Mouse (Mus musculus) midbrain, embryonic 16.5 days (tissue): Measurements from ENCODE around the gene Palm2. TPM values are rescaled to one million over a fixed set of nuclear protein-coding genes. Genes with fewer than 3 reads are reported as not detected.

Experiments
- ATAC-seq: fragments of 200-750 bp; cut with Nextera tagmentation; 2 replicates; pipeline ENCODE4 v1.8.0; 2017; ENCODE audit warnings: moderate TSS enrichment
- H3K27ac ChIP-seq: fragments of 300-500 bp; sonication (generic); 2 replicates; pipeline ENCODE4 v1.5.1; 2014; ENCODE audit warnings: mild to moderate bottlenecking, low read length, mixed read lengths
- H3K27me3 ChIP-seq: fragments of 300-500 bp; sonication (generic); 2 replicates; pipeline ENCODE4 v1.6.1; 2014; ENCODE audit warnings: low read depth, low read length, mixed read lengths; ENCODE audit not compliant: control insufficient read depth, insufficient read depth
- H3K36me3 ChIP-seq: fragments of 300-500 bp; sonication (generic); 2 replicates; pipeline ENCODE4 v1.6.1; 2014; ENCODE audit warnings: mild to moderate bottlenecking, low read length, moderate library complexity, mixed read lengths; ENCODE audit not compliant: control insufficient read depth, insufficient read depth
- H3K4me1 ChIP-seq: fragments of 300-500 bp; sonication (generic); 2 replicates; pipeline ENCODE4 v1.6.1; 2014; ENCODE audit warnings: mild to moderate bottlenecking, low read length, mixed read lengths; ENCODE audit not compliant: control insufficient read depth, insufficient read depth
- H3K4me2 ChIP-seq: fragments of 300-500 bp; sonication (generic); 2 replicates; pipeline ENCODE4 v1.6.1; 2014; ENCODE audit warnings: mild to moderate bottlenecking, low read length, mixed read lengths
- H3K4me3 ChIP-seq: fragments of 300-500 bp; sonication (generic); 2 replicates; pipeline ENCODE4 v1.5.1; 2014; ENCODE audit warnings: low read depth, mild to moderate bottlenecking, low read length, moderate library complexity, mixed read lengths
- H3K9ac ChIP-seq: fragments of 300-500 bp; sonication (generic); 2 replicates; pipeline ENCODE4 v1.6.1; 2014; ENCODE audit warnings: low read depth, low read length, mixed read lengths
- H3K9me3 ChIP-seq: fragments of 300-500 bp; sonication (generic); replicated peaks from 2 replicates; pipeline ENCODE4 v1.6.1; 2014; ENCODE audit warnings: mild to moderate bottlenecking, low read length, mixed read lengths; ENCODE audit not compliant: control insufficient read depth, poor library complexity, severe bottlenecking
- WGBS: fragments of 180-500 bp; shearing (Covaris S2); extraction: QIAGEN DNeasy Blood & Tissue Kit; methylation state at CpG from one replicate; pipeline ENCODE4 v1.1.7; 2014; 5-methylcytosine and 5-hydroxymethylcytosine counted together
- polyA plus RNA-seq: library from polyadenylated mRNA; unstranded; fragments of >200 nt; fragmentation: Nextera tagmentation; extraction: Ambion mirVana; gene quantifications from 2 replicates; pipeline ENCODE4 v1.2.1, GENCODE M21; 2015

Gene Palm2
- polyA plus RNA-seq, 1 experiment from 2014 or later: 20.6 TPM

GRCm38 (mm10) chr4:57743325-57743929 is 309.4 kb downstream of the Palm2 start:
- no peak overlapping the region for H3K4me2 ChIP-seq
- no peaks in the 10 kb centered on the region for H3K9me3 ChIP-seq
- no peak overlapping the region for H3K4me3 ChIP-seq
- ATAC-seq: no peak
- H3K36me3 ChIP-seq: no peaks in the 10 kb centered on the region
- H3K4me1 ChIP-seq: peaks cover 4% of the 10 kb centered on the region; the same call in 1 of the 2 replicates
- no peak overlapping the region for H3K27ac ChIP-seq
- 87% methylated on average over 11 of the region's 11 CpGs for WGBS
- no peak overlapping the region for H3K9ac ChIP-seq
- no peaks in the 10 kb centered on the region for H3K27me3 ChIP-seq

GRCm38 (mm10) chr4:57750651-57751050 is 316.6 kb downstream of the Palm2 start:
- H3K4me3 ChIP-seq: no peak overlapping the region
- no peak for ATAC-seq
- no peaks in the 10 kb centered on the region for H3K36me3 ChIP-seq
- no peak overlapping the region for H3K4me2 ChIP-seq
- no peak overlapping the region for H3K27ac ChIP-seq
- no peaks in the 10 kb centered on the region for H3K4me1 ChIP-seq
- no peaks in the 10 kb centered on the region for H3K27me3 ChIP-seq
- H3K9ac ChIP-seq: no peak overlapping the region
- 86% methylated on average over 4 of the region's 4 CpGs for WGBS
- no peaks in the 10 kb centered on the region for H3K9me3 ChIP-seq

- Histone ChIP-seq H3K27me3 (no peaks in the 10 kb centered on the region), H3K4me1 (no peaks in the 10 kb centered on the region), H3K9ac (no peak overlapping the region), H3K36me3 (no peaks in the 10 kb centered on the region), H3K4me3 (no peak overlapping the region), H3K9me3 (no peaks in the 10 kb centered on the region), H3K27ac (no peak overlapping the region), H3K4me2 (no peak overlapping the region)
- ATAC-seq: no peak
- whole genome bisulfite sequencing: 67% methylated on average over 4 of the region's 4 CpGs
Measured at GRCm38 (mm10) chr4:57751054-57751453, 317.0 kb downstream of the Palm2 start.

- Histone ChIP-seq H3K9me3 (no peaks in the 10 kb centered on the region), H3K4me1 (no peaks in the 10 kb centered on the region)
- WGBS: 86% methylated on average over 11 of the region's 11 CpGs
Measured at GRCm38 (mm10) chr4:57751566-57751965, 317.5 kb downstream of the Palm2 start.

GRCm38 (mm10) chr4:57755085-57755484 is 321.0 kb downstream of the Palm2 start:
- no peaks in the 10 kb centered on the region for H3K9me3 ChIP-seq
- H3K36me3 ChIP-seq: no peaks in the 10 kb centered on the region
- no peak overlapping the region for H3K9ac ChIP-seq
- no peak for ATAC-seq
- no peak overlapping the region for H3K4me3 ChIP-seq
- no peaks in the 10 kb centered on the region for H3K27me3 ChIP-seq
- no peak overlapping the region for H3K27ac ChIP-seq
- no peaks in the 10 kb centered on the region for H3K4me1 ChIP-seq
- H3K4me2 ChIP-seq: no peak overlapping the region
- WGBS: 93% methylated on average over 11 of the region's 11 CpGs

More at GRCm38 (mm10) chr4:57751566-57751965, 317.5 kb downstream of the Palm2 start:
- H3K36me3 ChIP-seq: no peaks in the 10 kb centered on the region
- ATAC-seq: no peak
- no peaks in the 10 kb centered on the region for H3K27me3 ChIP-seq
- no peak overlapping the region for H3K27ac ChIP-seq
- H3K4me3 ChIP-seq: no peak overlapping the region
- H3K4me2 ChIP-seq: no peak overlapping the region
- no peak overlapping the region for H3K9ac ChIP-seq

- 45% methylated on average over 11 of the region's 11 CpGs for WGBS
Measured at GRCm38 (mm10) chr4:57757997-57758396, 323.9 kb downstream of the Palm2 start.

More at GRCm38 (mm10) chr4:57757997-57758396, 323.9 kb downstream of the Palm2 start:
- Histone ChIP-seq H3K36me3 (no peaks in the 10 kb centered on the region), H3K9me3 (no peaks in the 10 kb centered on the region), H3K4me1 (no peaks in the 10 kb centered on the region), H3K9ac (no peak overlapping the region), H3K4me3 (no peak overlapping the region), H3K27ac (no peak overlapping the region), H3K27me3 (no peaks in the 10 kb centered on the region), H3K4me2 (no peak overlapping the region)
- no peak for ATAC-seq

Other genes with a start within 250 kb of the Palm2 start
- gene Ptpn3, start 132.4 kb upstream of the Palm2 start, polyA plus RNA-seq: 2.3 and 3.0 TPM in 2 replicates
- gene Pakap, start 133.9 kb downstream of the Palm2 start, polyA plus RNA-seq: 11.2 and 12.7 TPM in 2 replicates